ENCODE assay signal across 16 mouse cellular contexts in the genomic region with DNA sequence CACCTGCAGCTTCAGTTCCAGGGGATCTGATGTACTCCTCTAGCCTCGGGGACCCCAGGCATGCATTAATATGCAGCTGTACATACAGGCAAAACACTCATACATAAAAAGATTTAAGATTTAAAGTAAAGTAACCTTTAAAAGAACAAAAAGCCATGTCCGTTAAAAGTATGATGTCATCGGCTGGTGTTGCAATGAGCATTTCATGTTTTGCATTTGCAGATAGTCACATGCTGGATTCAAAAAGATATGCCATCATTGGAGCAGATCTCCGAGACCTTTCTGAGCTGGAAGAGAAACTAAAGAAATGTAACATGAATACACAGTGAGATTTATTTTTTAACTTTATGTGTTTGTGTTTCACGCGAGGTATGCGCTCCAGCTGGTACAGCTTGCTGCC. TPM values are rescaled to one million over a fixed set of nuclear protein-coding genes. Genes with fewer than 3 reads are reported as not detected.
"Had no signal": no experiment of that assay in that cellular context is flagged by ENCODE, and none has a peak within 500 bp of the region (broad histone marks: within the 10 kb centered on the region; RNA-seq: fewer than 3 reads in every experiment).

No protein-coding gene starts in this region.

- H3K4me1 ChIP-seq: limb, embryonic 13.5 days; neural tube, embryonic 13.5 days; stomach, embryonic 15.5 days had no signal

- H3K9me3 ChIP-seq: kidney, embryonic 15.5 days; limb, embryonic 13.5 days; neural tube, embryonic 13.5 days; stomach, embryonic 15.5 days had no signal

- DNase-seq: kidney, adult 2 months; kidney, postnatal 14 days; midbrain, embryonic 14.5 days; right cerebral cortex, postnatal 14 days; thymus, adult 2 months; thymus, postnatal 25 days had no signal

- H3K27me3 ChIP-seq: kidney, embryonic 15.5 days; limb, embryonic 13.5 days; neural tube, embryonic 13.5 days; stomach, embryonic 15.5 days had no signal

- H3K4me2 ChIP-seq: kidney, embryonic 15.5 days; limb, embryonic 13.5 days; neural tube, embryonic 13.5 days; stomach, embryonic 15.5 days had no signal

- H3K4me3 ChIP-seq: kidney, embryonic 15.5 days; limb, embryonic 13.5 days; neural tube, embryonic 13.5 days; stomach, embryonic 15.5 days had no signal

- H3K36me3 ChIP-seq: stomach, embryonic 15.5 days had no signal

- H3K9ac ChIP-seq: kidney, embryonic 15.5 days; limb, embryonic 13.5 days; liver, embryonic 14.5 days; neural tube, embryonic 13.5 days; stomach, embryonic 15.5 days had no signal

- H3K27ac ChIP-seq: kidney, embryonic 15.5 days; limb, embryonic 13.5 days; liver, embryonic 14.5 days; neural tube, embryonic 13.5 days; stomach, embryonic 15.5 days had no signal

RNA-seq across cellular contexts. Expression of a gene that starts 51.6 kb away (rescaled TPM):
- total RNA-seq: layer of hippocampus, postnatal 25 days; left cerebral cortex, adult 8-10 months; left cerebral cortex, postnatal 36 days had no signal
- polyA plus RNA-seq: large intestine, adult 2 months; limb, embryonic 13.5 days; midbrain, embryonic 14.5 days; neural tube, embryonic 13.5 days; urinary bladder, adult 2 months had no signal
